Mouse (Mus musculus): Measurements from ENCODE around the gene Hspb6. TPM values are rescaled to one million over a fixed set of nuclear protein-coding genes. Genes with fewer than 3 reads are reported as not detected.

The Hspb6 gene
- total RNA-seq, 4 experiments from 2014 or later: 959 to 1,157 (median 1,030) TPM

DNA sequence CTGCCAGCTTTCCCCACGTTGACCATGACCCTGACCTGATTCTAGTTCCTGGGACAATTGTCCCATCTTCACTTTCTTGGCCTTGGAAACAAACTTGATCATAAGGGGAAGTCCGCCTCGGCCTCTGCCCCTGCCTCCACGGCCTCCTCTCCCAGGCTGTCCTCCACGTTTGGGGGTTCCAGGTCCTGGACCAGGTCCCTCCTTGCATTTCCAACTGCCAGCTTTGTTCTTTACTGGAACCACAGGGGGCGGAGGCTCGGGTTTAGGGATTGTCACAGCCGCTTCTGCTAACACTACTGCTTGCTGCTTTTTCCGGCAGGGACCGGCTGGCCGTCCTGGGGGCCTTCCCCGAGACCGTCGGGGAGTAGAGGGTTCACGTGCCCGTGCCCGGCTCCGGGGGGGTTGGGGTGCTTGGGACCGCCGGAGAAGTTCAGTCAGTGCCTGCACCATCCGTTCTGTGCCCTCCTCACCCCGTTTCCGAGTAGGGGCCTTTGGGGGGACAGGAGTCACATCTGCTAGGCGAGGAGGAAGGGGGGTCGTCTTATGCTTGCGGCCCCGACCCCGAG, 34.6 kb downstream of the Hspb6 start:
- no peak for DNase-seq (ENCODE audit: low spot score in 2 of 2)

- peak; percentile 42 to 46 for DNase-seq (ENCODE audit: low spot score in 2 of 2)
Observed at GRCm38 (mm10) chr7:30587842-30588667, 36.1 kb downstream of the Hspb6 start.

- peak; percentile 95 to 98 for DNase-seq (ENCODE audit: low spot score in 2 of 2)
Observed at GRCm38 (mm10) chr7:30588676-30589434, 36.9 kb downstream of the Hspb6 start, which contains the start of gene Kmt2b. Gene Kmt2b (minus strand): TSS chr7:30588726.

DNA sequence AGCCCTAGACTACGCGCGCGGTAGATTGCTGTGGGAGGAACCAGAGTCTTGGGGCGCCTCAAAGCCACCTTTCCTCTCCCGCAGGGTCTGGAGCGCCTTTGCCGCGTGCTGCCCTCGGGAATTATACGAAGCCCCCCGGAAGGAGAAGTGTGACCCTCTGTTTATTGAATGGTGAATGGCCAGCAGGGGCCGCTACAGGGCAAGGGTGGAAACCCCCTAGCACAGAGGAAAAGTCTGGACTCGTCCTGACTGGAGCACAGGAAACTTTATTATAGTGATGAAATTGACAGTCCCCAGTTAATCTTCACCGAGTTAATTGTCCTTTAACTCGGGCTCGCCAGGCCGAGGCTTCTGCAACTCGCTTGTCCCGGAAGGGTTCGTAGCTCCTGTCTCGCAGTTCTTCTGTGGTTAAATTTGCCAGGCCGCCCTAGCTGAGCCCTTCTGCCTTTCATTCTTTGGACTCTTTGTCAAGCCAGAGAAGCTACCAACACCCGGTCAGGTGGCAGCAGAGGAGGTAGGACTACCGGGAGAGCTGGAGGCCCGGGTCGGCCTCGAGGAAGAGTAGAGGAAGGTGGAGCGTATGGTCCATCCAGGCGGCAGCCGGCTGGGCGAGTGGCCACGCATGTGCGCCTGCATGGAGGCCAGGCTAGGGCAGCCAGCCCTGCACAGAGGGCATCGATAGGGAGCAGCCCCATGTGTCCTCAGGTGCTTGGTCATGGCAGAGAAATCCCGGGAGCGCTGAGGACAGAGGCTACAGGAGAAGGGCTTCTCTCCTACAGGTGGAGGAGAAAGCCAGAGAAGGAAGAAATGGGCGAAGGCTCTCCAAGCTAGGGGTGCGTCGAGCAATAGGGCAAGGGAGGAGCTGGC, 37.7 kb downstream of the Hspb6 start:
- DNase-seq (ENCODE audit: low spot score in 2 of 2): peak; percentile 69 to 73

GRCm38 (mm10) chr7:30590927-30591604, 39.1 kb downstream of the Hspb6 start:
- DNase-seq (ENCODE audit: low spot score in 2 of 2): no peak

GRCm38 (mm10) chr7:30591605-30591951, 39.6 kb downstream of the Hspb6 start:
- DNase-seq (ENCODE audit: low spot score in 2 of 2): no peak

- DNase-seq (ENCODE audit: low spot score in 2 of 2): no peak
Observed at GRCm38 (mm10) chr7:30592772-30593423, 40.9 kb downstream of the Hspb6 start.

GRCm38 (mm10) chr7:30593579-30594509, 41.9 kb downstream of the Hspb6 start:
- no peak for DNase-seq (ENCODE audit: low spot score in 2 of 2)

- DNase-seq (ENCODE audit: low spot score in 2 of 2): no peak
Observed at GRCm38 (mm10) chr7:30594510-30595024, 42.6 kb downstream of the Hspb6 start.

DNA sequence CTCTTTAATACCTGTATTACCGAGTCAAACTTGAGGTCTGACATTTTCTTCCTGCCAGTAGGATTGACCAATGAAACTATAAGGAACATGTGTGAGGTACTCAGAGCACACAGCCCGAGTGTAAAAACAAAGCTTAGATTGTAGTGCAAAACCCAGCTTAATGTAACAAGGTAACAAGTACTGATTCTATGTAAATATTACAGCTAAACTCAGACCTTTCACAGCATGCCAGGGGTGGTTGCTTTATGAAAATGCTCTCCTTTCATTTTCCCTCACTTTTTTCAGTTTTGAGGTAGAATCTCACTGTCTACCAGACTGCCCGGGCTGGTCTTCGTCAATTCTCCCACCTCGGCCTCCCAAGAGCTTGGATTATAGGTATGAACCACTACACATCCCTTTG, 44.1 kb downstream of the Hspb6 start:
- DNase-seq (ENCODE audit: low spot score in 2 of 2): no peak

DNA sequence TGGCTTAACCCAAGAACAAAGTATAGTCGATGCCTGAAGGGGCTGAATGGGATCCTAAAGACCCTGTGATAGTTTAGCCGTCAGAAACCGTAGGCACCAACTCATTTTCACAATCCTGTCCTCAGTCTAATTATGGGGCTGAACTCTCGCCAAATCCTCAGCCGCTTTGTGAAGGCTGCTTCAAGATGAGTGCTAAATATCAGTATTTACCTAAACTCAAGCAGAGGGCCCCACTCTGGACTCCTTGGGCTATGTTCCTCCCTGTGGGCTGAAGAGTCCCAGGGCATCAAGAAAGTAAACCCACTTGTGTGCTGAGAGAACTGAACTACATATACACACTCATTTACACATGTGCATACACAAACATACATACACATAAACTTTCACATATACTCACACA, 44.8 kb downstream of the Hspb6 start:
- no peak for DNase-seq (ENCODE audit: low spot score in 2 of 2)

DNA sequence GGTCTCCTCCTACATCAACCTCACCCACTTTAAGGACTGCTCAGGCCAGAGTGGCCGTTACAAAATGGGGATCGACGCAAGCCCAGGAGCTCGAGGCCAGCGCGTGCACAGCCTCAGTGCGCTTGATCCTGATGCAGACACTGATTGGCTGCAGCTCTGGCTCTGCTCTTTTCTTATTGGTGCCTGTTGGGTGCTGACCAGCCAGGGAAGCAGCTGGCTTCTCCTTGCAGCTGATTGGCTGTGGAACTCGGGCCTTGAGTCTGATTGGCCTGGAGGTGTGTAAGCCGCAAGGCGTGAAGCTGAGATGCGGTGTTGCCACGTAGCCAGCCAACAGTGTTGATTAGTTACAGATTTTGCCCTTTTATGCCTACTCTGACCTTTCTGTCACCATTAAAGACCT, 46.8 kb downstream of the Hspb6 start, which contains the start of gene Zbtb32:
Gene Zbtb32, minus strand, starts transcription at position 124 of the 400 bp plus-strand sequence.
- DNase-seq (ENCODE audit: low spot score in 2 of 2): no peak

- DNase-seq (ENCODE audit: low spot score in 2 of 2): peak; percentile 62 to 73
Observed at GRCm38 (mm10) chr7:30599933-30600353, 48.0 kb downstream of the Hspb6 start.

DNA sequence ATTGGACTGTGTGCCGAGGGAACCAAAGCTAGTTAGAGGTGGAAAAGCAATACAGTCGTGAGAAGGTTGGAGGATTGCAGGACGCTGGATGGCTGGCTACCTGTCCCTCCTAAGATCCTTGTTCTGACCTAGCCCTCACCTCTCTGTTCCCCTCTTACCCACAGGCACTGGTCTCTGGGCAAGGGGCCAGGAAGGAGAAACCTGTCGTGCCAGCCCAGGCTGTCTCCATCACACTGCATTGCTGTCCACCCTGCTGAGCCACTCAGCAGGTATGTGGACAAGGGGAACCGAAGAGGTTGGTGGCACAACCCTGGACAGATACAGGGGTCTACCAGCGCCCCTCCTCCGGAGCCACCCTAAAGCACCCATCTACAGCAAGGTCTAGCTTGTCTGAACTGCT, 48.7 kb downstream of the Hspb6 start:
- no peak for DNase-seq (ENCODE audit: low spot score in 2 of 2)

DNA sequence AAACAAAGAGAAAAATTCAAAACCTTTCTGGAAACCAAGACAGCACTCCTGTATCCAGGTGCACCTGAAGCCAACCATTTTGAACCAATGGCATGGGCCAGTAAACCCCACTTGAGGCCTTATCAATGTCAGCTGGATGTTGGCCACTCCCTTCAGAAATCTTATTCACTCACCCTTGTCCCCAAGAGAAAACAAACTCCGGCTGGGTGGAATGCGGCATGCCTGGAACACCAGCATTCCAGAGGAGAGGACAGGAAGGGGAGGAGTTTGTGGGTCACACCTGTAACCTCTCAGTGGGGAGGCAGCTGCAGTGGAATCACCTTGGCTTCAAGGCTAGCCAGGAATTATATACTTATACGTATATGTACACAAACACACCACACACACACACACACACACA, 50.6 kb downstream of the Hspb6 start:
- DNase-seq (ENCODE audit: low spot score in 2 of 2): no peak

DNA sequence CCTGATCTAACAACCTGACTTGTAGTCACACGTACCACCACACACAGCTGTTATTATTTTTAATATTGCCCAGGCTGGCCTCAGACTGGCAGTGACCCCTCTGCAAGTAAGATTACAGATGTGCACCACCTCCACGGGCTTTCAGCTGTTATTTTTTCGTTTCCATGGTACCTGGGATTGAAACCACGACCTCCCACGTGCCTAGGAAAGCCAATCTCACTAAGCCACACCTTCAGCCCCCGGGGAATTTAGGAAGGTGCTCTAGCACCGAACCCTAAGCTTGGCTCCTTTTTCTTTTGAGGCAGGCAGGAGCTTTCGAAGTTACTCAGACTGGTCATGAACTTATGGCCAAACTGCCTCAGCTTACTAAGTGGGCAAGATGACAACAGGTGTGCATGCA, 52.4 kb downstream of the Hspb6 start:
- no peak for DNase-seq (ENCODE audit: low spot score in 2 of 2)

GRCm38 (mm10) chr7:30604944-30605343, 53.0 kb downstream of the Hspb6 start:
- no peak for DNase-seq (ENCODE audit: low spot score in 2 of 2)

Data from gastrocnemius, adult 8-10 months (tissue).